Mouse (Mus musculus): ENCODE measurements around the gene Map3k3. TPM values are rescaled to one million over a fixed set of nuclear protein-coding genes. Genes with fewer than 3 reads are reported as not detected.

Gene Map3k3
- 12.8 and 17.4 TPM in 2 replicates for polyA plus RNA-seq (2014; fragmentation: Nextera tagmentation; extraction: Ambion mirVana)

DNA sequence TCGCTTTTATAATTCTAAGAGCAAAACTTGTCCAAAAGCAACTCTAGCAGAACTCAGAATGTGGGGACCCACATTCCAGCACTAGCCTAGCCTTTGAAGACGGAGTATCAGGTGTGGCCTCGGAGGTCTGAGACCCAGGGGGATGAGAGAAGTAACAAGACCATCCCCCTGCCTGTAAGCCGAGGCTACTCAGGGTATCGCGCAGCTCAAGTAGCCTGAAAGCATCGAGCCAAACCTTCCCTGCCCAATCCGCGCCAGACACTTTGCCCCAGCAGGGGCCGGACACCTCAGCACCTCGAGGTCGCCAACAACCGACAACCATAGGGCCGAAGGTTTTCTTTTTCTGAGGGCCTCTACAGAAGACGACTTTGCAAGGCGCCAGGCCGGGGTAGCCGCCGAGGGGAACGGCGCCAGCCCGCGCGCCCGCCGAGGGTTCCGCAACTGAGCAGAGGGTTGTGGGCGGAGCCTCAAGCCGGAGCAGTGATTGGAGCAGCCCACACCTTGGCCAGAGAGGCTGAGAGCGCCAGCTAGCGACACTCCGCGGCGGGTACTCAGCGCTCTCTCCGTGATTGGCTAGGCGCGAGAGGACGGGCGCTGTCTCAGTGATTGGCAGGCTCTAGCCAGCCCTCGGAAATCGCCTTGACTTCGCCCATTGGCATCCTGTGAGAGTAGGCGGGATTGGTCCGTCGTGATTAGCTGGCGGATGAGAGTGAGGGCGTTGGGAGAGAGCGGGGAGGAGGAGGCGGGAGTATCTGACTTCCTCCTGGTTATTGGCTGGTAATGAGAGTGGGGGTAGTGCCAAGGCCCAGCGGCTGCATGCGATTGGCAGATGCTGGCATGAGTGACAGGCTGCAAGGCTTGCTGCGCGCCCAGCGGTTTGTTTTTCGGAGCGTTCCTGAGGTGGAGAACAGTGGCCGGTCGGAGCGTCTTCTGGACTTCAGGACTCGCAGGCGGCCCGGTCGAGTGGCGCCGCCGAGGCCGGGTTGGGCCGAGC is at the start of gene Map3k3:
Map3k3 (plus strand) TSS at position 906 of the 994 bp plus-strand sequence.
- peak within 1 kb of the TSS; percentile 97 for H3K27ac ChIP-seq (ENCODE audit: low read depth, low read length)

GRCm38 (mm10) chr11:106034986-106035385 is 49.4 kb upstream of the Map3k3 start:
- no peak overlapping the region; the same call in 1 of the 2 replicates for H3K9ac ChIP-seq (ENCODE audit: low read depth, low read length)
- WGBS = 70% methylated on average over 9 of the region's 9 CpGs
- peaks cover 16% of the 10 kb centered on the region for H3K4me1 ChIP-seq (replicated peaks; ENCODE audit: control insufficient read depth, insufficient read depth, low read length)
- no peak overlapping the region for H3K4me2 ChIP-seq
- ATAC-seq (replicated peaks; ENCODE audit: low FRiP score) = no peak
- no peaks in the 10 kb centered on the region for H3K9me3 ChIP-seq (ENCODE audit: control insufficient read depth, low read length)
- peak overlapping the region; percentile 48; the same call in 1 of the 2 replicates for H3K27ac ChIP-seq (ENCODE audit: low read depth, low read length)
- H3K27me3 ChIP-seq (replicated peaks; ENCODE audit: control insufficient read depth, insufficient read depth, low read length) = no peaks in the 10 kb centered on the region
- H3K4me3 ChIP-seq (ENCODE audit: low read depth, low read length) = no peak overlapping the region
- DNase-seq (ENCODE audit: low spot score) = no peak
- H3K36me3 ChIP-seq (ENCODE audit: control insufficient read depth, insufficient read depth, low read length) = no peaks in the 10 kb centered on the region

More for the DNA sequence above, at the start of gene Map3k3:
- ATAC-seq (replicated peaks; ENCODE audit: low FRiP score) (peak; percentile 97), DNase-seq (ENCODE audit: low spot score) (peak; percentile 92)
- peak within 1 kb of the TSS; percentile 93 for H3K4me2 ChIP-seq
- H3K27me3 ChIP-seq (replicated peaks; ENCODE audit: control insufficient read depth, insufficient read depth, low read length) = no peaks in the 10 kb centered on the region
- under 1% methylated on average over 69 of the region's 69 CpGs for WGBS
- no peaks in the 10 kb centered on the region for H3K36me3 ChIP-seq (ENCODE audit: control insufficient read depth, insufficient read depth, low read length)
- H3K9ac ChIP-seq (ENCODE audit: low read depth, low read length) = peak within 1 kb of the TSS; percentile 76
- H3K9me3 ChIP-seq (ENCODE audit: control insufficient read depth, low read length) = no peaks in the 10 kb centered on the region
- H3K4me3 ChIP-seq (ENCODE audit: low read depth, low read length) = peak within 1 kb of the TSS; percentile 95
- H3K4me1 ChIP-seq (replicated peaks; ENCODE audit: control insufficient read depth, insufficient read depth, low read length) = peaks cover 7% of the 10 kb centered on the region; the same call in 1 of the 2 replicates

DNA sequence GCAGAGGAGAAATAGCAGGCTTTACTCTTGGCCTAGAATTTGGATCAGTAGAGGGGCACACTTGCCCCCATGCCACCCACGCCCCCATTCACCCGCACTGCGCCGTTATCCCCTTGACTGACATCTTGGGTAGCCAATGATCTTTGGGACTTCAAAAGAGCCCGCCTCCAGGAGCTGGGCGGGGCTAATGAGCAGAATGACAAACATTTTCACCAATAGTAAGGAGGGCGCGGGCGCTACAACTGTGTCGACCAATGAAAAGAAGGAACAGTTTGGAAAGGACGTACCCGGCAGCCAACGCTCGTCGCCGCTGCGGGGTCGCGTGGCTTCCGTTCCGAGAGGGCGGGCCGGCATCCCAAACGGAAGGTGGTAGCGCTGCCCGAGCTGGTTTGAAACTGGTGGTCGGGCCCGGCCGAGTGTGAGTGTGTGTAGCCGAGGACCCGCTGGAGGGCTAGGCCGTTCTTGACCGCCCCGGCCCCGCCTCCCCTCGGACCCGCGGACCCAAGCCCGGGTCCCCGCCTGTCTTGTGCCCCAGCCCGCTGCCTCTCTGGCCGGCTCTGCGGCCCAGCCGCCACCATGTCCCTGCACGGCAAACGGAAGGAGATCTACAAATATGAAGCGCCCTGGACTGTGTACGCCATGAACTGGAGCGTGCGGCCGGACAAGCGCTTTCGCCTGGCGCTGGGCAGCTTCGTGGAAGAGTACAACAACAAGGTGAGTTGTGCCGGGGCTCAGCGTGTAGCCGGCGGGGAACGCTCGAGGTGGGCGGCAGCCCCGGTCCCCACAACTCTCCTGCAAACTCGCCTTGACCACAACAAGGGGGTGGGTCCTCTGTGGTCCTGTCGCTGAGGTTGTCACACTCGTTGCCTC is 47.6 kb upstream of the Map3k3 start, which contains the start of gene Dcaf7:
Dcaf7 (plus strand) TSS at position 325 of the 870 bp plus-strand sequence.
- under 1% methylated on average over 66 of the region's 66 CpGs for WGBS
- Histone ChIP-seq H3K4me1 (replicated peaks; ENCODE audit: control insufficient read depth, insufficient read depth, low read length) (peaks cover 16% of the 10 kb centered on the region), H3K4me3 (ENCODE audit: low read depth, low read length) (peak within 1 kb of the TSS; percentile 91), H3K9me3 (ENCODE audit: control insufficient read depth, low read length) (no peaks in the 10 kb centered on the region), H3K36me3 (ENCODE audit: control insufficient read depth, insufficient read depth, low read length) (no peaks in the 10 kb centered on the region), H3K27me3 (replicated peaks; ENCODE audit: control insufficient read depth, insufficient read depth, low read length) (no peaks in the 10 kb centered on the region), H3K9ac (ENCODE audit: low read depth, low read length) (peak within 1 kb of the TSS; percentile 86), H3K27ac (ENCODE audit: low read depth, low read length) (peak within 1 kb of the TSS; percentile 81), H3K4me2 (peak within 1 kb of the TSS; percentile 95)
- ATAC-seq (replicated peaks; ENCODE audit: low FRiP score) = peak; percentile 97
- DNase-seq (ENCODE audit: low spot score) = peak; percentile 96

DNA sequence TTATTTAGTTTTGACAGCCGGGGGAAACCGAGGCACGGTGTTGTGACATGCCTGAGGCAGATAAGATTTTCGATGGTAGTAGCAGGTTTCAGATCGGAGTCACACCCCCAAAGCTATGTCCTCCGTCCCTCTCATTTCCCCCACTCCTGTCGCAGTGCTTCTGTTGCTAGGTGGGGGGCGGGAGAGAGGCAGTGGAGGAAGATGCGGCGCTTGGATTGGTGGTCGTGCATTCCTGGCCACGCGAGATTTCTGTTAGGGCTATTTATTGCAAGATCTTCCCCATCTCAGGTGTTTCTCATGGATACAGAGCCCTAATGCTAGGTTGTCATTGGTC is 47.0 kb upstream of the Map3k3 start:
- H3K9ac ChIP-seq (ENCODE audit: low read depth, low read length) = peak overlapping the region; percentile 86
- H3K36me3 ChIP-seq (ENCODE audit: control insufficient read depth, insufficient read depth, low read length) = no peaks in the 10 kb centered on the region
- peaks cover 16% of the 10 kb centered on the region for H3K4me1 ChIP-seq (replicated peaks; ENCODE audit: control insufficient read depth, insufficient read depth, low read length)
- no peaks in the 10 kb centered on the region for H3K27me3 ChIP-seq (replicated peaks; ENCODE audit: control insufficient read depth, insufficient read depth, low read length)
- H3K4me2 ChIP-seq = peak overlapping the region; percentile 95
- no peaks in the 10 kb centered on the region for H3K9me3 ChIP-seq (ENCODE audit: control insufficient read depth, low read length)
- DNase-seq (ENCODE audit: low spot score) (no peak), ATAC-seq (replicated peaks; ENCODE audit: low FRiP score) (peak; percentile 7; the same call in 1 of the 2 replicates)
- 0% methylated on average over 13 of the region's 13 CpGs for WGBS
- H3K4me3 ChIP-seq (ENCODE audit: low read depth, low read length) = peak overlapping the region; percentile 91
- H3K27ac ChIP-seq (ENCODE audit: low read depth, low read length) = peak overlapping the region; percentile 81

DNA sequence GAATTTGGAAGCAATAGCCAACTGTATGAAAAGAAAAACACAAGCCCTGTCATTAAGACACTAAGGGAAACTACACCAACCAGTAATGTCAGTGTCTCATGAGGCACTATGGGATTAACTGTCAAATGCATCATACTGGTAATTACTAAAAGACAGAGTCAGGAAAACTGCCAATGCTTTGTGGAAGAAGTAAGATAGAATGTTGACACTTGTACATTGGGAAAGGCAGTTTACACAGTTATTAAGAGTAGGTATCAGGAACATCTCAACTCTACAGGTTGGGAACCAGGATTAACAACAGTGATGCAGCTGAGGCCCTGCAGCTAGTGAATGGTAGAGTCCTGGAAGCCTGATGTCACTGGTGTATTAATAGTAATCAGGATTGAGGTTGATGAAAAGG is 40.1 kb upstream of the Map3k3 start:
- ATAC-seq (replicated peaks; ENCODE audit: low FRiP score) (no peak), DNase-seq (ENCODE audit: low spot score) (no peak)
- no peak overlapping the region for H3K27ac ChIP-seq (ENCODE audit: low read depth, low read length)
- H3K9ac ChIP-seq (ENCODE audit: low read depth, low read length) = no peak overlapping the region
- H3K4me2 ChIP-seq = no peak overlapping the region
- no peaks in the 10 kb centered on the region for H3K9me3 ChIP-seq (ENCODE audit: control insufficient read depth, low read length)
- H3K27me3 ChIP-seq (replicated peaks; ENCODE audit: control insufficient read depth, insufficient read depth, low read length) = no peaks in the 10 kb centered on the region
- H3K36me3 ChIP-seq (ENCODE audit: control insufficient read depth, insufficient read depth, low read length) = peaks cover 17% of the 10 kb centered on the region
- H3K4me1 ChIP-seq (replicated peaks; ENCODE audit: control insufficient read depth, insufficient read depth, low read length) = no peaks in the 10 kb centered on the region; the same call in 1 of the 2 replicates
- no peak overlapping the region for H3K4me3 ChIP-seq (ENCODE audit: low read depth, low read length)

DNA sequence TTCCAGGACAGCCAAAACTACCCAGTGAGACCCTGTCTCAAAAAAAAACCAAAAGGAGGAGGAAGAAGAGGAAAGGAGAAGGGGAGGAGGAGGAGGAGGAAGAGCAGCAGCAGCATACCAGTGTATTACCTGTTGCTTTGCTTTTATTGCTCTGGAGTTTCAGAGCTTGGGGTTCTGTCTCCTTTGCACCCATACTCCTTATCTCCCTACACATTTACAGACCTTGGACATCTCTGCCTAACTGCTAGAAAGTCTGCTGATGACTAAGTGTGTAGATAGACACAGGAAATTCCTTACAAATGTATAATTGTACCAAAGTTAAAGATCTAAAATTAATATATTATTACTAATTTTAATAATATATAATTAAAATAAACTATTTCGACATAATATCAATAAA is 39.2 kb upstream of the Map3k3 start:
- Histone ChIP-seq H3K27ac (ENCODE audit: low read depth, low read length) (no peak overlapping the region), H3K36me3 (ENCODE audit: control insufficient read depth, insufficient read depth, low read length) (peaks cover 20% of the 10 kb centered on the region), H3K9me3 (ENCODE audit: control insufficient read depth, low read length) (no peaks in the 10 kb centered on the region), H3K4me2 (no peak overlapping the region), H3K4me3 (ENCODE audit: low read depth, low read length) (no peak overlapping the region), H3K27me3 (replicated peaks; ENCODE audit: control insufficient read depth, insufficient read depth, low read length) (no peaks in the 10 kb centered on the region), H3K4me1 (replicated peaks; ENCODE audit: control insufficient read depth, insufficient read depth, low read length) (no peaks in the 10 kb centered on the region; the same call in 1 of the 2 replicates), H3K9ac (ENCODE audit: low read depth, low read length) (no peak overlapping the region)
- DNase-seq (ENCODE audit: low spot score) (no peak), ATAC-seq (replicated peaks; ENCODE audit: low FRiP score) (no peak)
- 87% methylated on average over 1 of the region's 1 CpGs for WGBS

DNA sequence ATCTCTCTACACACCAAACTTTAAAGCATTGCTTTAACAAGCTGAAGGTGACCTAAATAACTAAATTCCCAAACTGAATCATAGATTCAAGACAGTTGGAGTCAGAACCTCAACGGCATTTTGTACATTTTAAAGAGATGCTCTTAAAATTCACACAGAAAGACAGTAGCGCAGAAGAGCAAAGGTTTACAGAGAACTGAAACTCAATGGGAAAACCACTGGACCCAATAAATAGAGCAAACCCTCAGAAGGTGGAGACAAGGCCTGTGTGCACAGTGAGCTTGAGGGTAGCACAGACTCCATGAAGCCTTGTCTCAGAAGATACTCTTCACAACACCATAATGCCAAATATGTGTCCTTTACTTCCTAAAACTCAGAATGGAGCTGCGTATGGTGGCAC is 38.6 kb upstream of the Map3k3 start:
- H3K27ac ChIP-seq (ENCODE audit: low read depth, low read length) = no peak overlapping the region
- H3K9me3 ChIP-seq (ENCODE audit: control insufficient read depth, low read length) = no peaks in the 10 kb centered on the region
- H3K4me2 ChIP-seq = no peak overlapping the region
- no peak overlapping the region for H3K9ac ChIP-seq (ENCODE audit: low read depth, low read length)
- ATAC-seq (replicated peaks; ENCODE audit: low FRiP score) = no peak
- no peak for DNase-seq (ENCODE audit: low spot score)
- no peak overlapping the region for H3K4me3 ChIP-seq (ENCODE audit: low read depth, low read length)
- H3K27me3 ChIP-seq (replicated peaks; ENCODE audit: control insufficient read depth, insufficient read depth, low read length) = no peaks in the 10 kb centered on the region
- H3K4me1 ChIP-seq (replicated peaks; ENCODE audit: control insufficient read depth, insufficient read depth, low read length) = no peaks in the 10 kb centered on the region; the same call in 1 of the 2 replicates
- H3K36me3 ChIP-seq (ENCODE audit: control insufficient read depth, insufficient read depth, low read length) = peaks cover 23% of the 10 kb centered on the region
- 91% methylated on average over 3 of the region's 3 CpGs for WGBS

GRCm38 (mm10) chr11:106046584-106046983 is 37.8 kb upstream of the Map3k3 start:
- Histone ChIP-seq H3K36me3 (ENCODE audit: control insufficient read depth, insufficient read depth, low read length) (peaks cover 30% of the 10 kb centered on the region), H3K27ac (ENCODE audit: low read depth, low read length) (no peak overlapping the region), H3K4me1 (replicated peaks; ENCODE audit: control insufficient read depth, insufficient read depth, low read length) (no peaks in the 10 kb centered on the region; the same call in 1 of the 2 replicates), H3K4me2 (no peak overlapping the region), H3K9ac (ENCODE audit: low read depth, low read length) (no peak overlapping the region), H3K9me3 (ENCODE audit: control insufficient read depth, low read length) (no peaks in the 10 kb centered on the region), H3K4me3 (ENCODE audit: low read depth, low read length) (no peak overlapping the region), H3K27me3 (replicated peaks; ENCODE audit: control insufficient read depth, insufficient read depth, low read length) (no peaks in the 10 kb centered on the region)
- WGBS = 80% methylated on average over 9 of the region's 9 CpGs
- DNase-seq (ENCODE audit: low spot score) (no peak), ATAC-seq (replicated peaks; ENCODE audit: low FRiP score) (no peak)
